Mouse (Mus musculus) embryonic facial prominence, embryonic 10.5 days (tissue): ENCODE results near the gene Sulf2. TPM values are rescaled to one million over a fixed set of nuclear protein-coding genes. Genes with fewer than 3 reads are reported as not detected.

Source experiments
- DNase-seq: peaks from one replicate; pipeline ENCODE4 v3.0.0-alpha.2; 2017; ENCODE audit warnings: low spot score
- H3K27ac ChIP-seq: fragments of 300-500 bp; sonication (generic); replicated peaks from 2 replicates; pipeline ENCODE4 v1.5.1; 2016; ENCODE audit warnings: mild to moderate bottlenecking
- H3K27me3 ChIP-seq: fragments of 300-500 bp; sonication (generic); replicated peaks from 2 replicates; pipeline ENCODE4 v1.6.1; 2016; ENCODE audit warnings: low read depth, mild to moderate bottlenecking; ENCODE audit not compliant: poor library complexity, severe bottlenecking
- H3K36me3 ChIP-seq: fragments of 300-500 bp; sonication (generic); replicated peaks from 2 replicates; pipeline ENCODE4 v1.6.1; 2016; ENCODE audit warnings: mild to moderate bottlenecking, moderate library complexity
- H3K4me1 ChIP-seq: fragments of 300-500 bp; sonication (generic); 2 replicates; pipeline ENCODE4 v1.6.1; 2016
- H3K4me3 ChIP-seq: fragments of 300-500 bp; sonication (generic); 2 replicates; pipeline ENCODE4 v1.5.1; 2016; ENCODE audit warnings: mild to moderate bottlenecking, moderate library complexity
- H3K9me3 ChIP-seq: fragments of 300-500 bp; sonication (generic); 2 replicates; pipeline ENCODE4 v1.6.1; 2016; ENCODE audit warnings: mild to moderate bottlenecking
- WGBS: fragments of 180-500 bp; shearing (Covaris S2); methylation state at CpG from one replicate; pipeline ENCODE4 v1.1.7; 2016; 5-methylcytosine and 5-hydroxymethylcytosine counted together
- polyA plus RNA-seq: library from polyadenylated mRNA; unstranded; fragments of >200 nt; fragmentation: Nextera tagmentation; extraction: Ambion mirVana; gene quantifications from 2 replicates; pipeline ENCODE4 v1.2.1, GENCODE M21; 2016

Gene Sulf2
- polyA plus RNA-seq, 1 experiment from 2014 or later: 131 TPM

DNA sequence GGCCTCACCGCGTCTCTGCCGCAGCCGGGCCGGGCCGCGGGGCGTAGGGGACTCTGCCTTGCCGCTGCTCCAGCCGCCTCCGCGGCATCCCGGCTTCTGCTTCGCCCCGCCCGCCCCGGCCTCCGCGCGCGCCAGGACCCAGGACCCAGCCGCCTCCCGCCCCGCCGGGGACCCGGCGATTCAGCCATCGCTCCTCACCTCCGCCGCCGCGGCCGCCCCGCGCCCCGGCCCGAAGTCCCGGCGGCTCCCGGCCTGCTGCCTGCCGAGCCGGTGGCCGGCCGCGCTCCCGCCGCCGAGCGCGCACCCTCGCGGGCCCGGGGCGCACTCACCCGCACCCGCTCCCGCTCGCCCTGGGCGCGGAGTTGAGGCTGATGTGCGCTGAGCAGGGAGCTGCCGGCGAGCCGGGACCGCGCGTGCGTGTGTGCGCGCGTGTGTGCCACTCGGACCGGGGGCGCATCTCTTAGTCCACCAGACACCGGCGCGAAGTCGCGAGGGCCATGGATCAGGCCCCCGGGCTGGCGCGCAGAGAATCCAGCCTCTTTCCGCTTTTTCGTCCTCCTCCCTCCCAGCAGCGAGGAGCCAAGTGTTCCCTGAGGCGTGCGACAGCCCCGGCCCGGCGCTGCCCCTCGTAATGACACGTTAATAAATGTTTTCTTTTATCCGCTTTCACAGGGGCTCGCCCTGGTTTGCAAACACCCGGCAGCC is 562 bp downstream of the Sulf2 start:
- Histone ChIP-seq H3K27ac (peak overlapping the region; percentile 99), H3K4me1 (peaks cover 85% of the 10 kb centered on the region), H3K9me3 (no peaks in the 10 kb centered on the region), H3K27me3 (peaks cover 9% of the 10 kb centered on the region; the same call in 1 of the 2 replicates), H3K4me3 (peak overlapping the region; percentile 92), H3K36me3 (peaks cover 16% of the 10 kb centered on the region)
- 1% methylated on average over 95 of the region's 95 CpGs for WGBS
- peak; percentile 81 for DNase-seq

DNA sequence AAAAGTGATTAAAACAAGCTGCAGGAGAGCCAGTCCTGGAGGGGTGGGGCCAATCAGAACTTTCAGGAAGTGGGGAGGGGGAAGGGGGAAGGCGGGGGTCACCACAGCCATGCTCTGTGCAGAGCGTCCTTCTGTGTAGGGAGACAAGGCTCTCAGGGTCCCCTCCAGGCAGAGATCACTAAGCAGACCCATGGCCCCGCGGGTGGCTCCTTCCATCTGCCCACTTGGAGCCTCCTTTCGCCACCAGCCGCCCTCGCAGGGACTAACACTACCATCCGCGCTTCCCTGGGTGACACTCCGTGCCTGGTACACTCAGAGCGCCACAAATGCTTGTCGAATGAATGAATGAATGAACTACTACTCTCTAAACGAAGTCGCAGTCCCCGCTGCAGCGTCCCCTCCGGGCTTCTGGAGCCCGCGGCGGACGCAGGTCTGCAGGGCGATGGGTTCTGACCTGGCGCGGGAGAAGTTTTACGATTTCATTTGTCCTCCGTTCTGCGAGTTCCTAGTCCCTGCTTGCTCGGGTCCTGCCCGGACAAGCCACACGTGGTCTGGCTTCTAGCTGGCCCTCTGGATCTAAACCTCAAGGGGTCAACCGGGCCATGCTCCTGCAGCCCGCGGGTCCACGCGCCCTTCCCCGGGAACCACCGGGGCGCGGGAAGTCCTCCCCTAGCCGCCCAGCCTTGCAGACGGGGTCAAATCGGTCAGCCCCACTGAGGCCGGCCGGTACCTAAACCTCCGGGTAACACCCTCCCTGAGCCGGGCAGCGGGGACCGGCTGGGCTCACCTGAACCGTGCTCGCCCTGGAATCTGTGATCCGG is 1.4 kb downstream of the Sulf2 start:
- peaks cover 93% of the 10 kb centered on the region for H3K4me1 ChIP-seq
- H3K9me3 ChIP-seq: no peaks in the 10 kb centered on the region
- WGBS: under 1% methylated on average over 51 of the region's 51 CpGs

GRCm38 (mm10) chr2:166153399-166153793 is 2.1 kb downstream of the Sulf2 start:
- Histone ChIP-seq H3K9me3 (no peaks in the 10 kb centered on the region), H3K27me3 (peaks cover 9% of the 10 kb centered on the region; the same call in 1 of the 2 replicates), H3K4me3 (peak overlapping the region; percentile 92), H3K36me3 (peaks cover 16% of the 10 kb centered on the region), H3K4me1 (peaks cover 94% of the 10 kb centered on the region), H3K27ac (peak overlapping the region; percentile 99)
- no peak for DNase-seq
- 20% methylated on average over 3 of the region's 3 CpGs for WGBS

More for the DNA sequence above, 1.4 kb downstream of the Sulf2 start:
- Histone ChIP-seq H3K36me3 (peaks cover 16% of the 10 kb centered on the region), H3K27me3 (peaks cover 9% of the 10 kb centered on the region; the same call in 1 of the 2 replicates), H3K27ac (peak overlapping the region; percentile 99), H3K4me3 (peak overlapping the region; percentile 92)
- DNase-seq: peak; percentile 82

- Histone ChIP-seq H3K36me3 (peaks cover 16% of the 10 kb centered on the region), H3K4me1 (peaks cover 94% of the 10 kb centered on the region), H3K27me3 (peaks cover 9% of the 10 kb centered on the region; the same call in 1 of the 2 replicates), H3K4me3 (peak overlapping the region; percentile 92), H3K9me3 (no peaks in the 10 kb centered on the region), H3K27ac (peak overlapping the region; percentile 99)
- DNase-seq: no peak
- WGBS: 42% methylated on average over 11 of the region's 11 CpGs
These were observed 2.6 kb downstream of the Sulf2 start for GRCm38 (mm10) chr2:166152734-166153398.

DNA sequence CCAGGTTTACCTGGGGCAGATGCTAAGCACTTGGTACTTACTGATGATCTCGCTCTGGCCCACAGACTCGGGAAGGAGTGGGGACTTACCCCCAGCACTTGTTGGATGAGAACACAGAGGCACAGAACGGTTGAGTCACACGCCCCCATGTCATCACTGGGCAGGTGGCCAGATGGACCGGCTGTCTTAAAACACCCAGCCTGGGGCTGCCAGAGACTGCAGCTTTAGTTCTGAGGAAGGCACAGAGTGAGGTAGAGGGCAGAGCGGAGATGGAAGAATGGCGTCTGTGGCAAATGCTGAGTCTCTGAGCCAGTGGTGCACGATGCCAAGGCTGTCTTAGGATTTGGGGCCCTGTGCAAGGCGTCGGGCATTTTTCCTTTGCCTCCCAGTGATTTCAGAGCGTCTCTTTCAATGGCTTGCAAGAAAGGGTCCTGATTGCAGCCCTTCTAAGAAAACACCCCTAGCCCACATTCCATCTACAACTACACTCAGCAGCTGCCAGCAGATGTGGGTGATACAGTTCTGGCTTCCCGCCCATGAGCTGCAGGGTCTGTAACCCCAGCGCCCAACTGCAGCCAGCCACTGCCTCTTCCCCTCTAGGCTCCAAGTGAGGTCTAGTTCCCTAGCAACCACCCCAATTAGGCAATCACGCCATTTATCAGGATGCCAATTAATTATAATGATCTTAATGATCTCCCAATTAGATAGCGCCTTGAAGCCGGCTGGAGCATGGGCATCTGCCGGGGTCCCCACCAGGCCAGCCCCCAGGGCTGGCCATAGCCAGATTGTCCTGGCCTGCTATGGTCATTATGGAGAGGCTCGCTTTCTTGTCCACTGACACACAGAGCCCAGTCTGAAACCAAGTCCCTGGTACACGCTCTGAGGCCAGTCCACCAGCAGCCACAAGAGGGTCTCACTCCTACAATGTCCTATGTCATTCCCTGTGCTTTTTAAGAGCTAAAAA is 3.7 kb downstream of the Sulf2 start:
- WGBS: 63% methylated on average over 19 of the region's 19 CpGs
- Histone ChIP-seq H3K4me3 (peak overlapping the region; percentile 92; the same call in 1 of the 2 replicates), H3K27me3 (peaks cover under 1% of the 10 kb centered on the region; the same call in 1 of the 2 replicates), H3K27ac (peak overlapping the region; percentile 62), H3K36me3 (peaks cover 21% of the 10 kb centered on the region), H3K9me3 (no peaks in the 10 kb centered on the region), H3K4me1 (peaks cover 94% of the 10 kb centered on the region)
- peak; percentile 45 for DNase-seq

- H3K4me1 ChIP-seq: peaks cover 95% of the 10 kb centered on the region
- WGBS: 88% methylated on average over 5 of the region's 5 CpGs
- H3K9me3 ChIP-seq: no peaks in the 10 kb centered on the region
- DNase-seq: no peak
- no peak overlapping the region for H3K4me3 ChIP-seq
- no peaks in the 10 kb centered on the region for H3K27me3 ChIP-seq
- 0 out of 2 replicates have a peak overlapping the region, but pooled peaks have one; percentile 81 for H3K27ac ChIP-seq
- H3K36me3 ChIP-seq: peaks cover 33% of the 10 kb centered on the region
These were observed 4.9 kb downstream of the Sulf2 start for GRCm38 (mm10) chr2:166150584-166150983.

- peak overlapping the region; percentile 81 for H3K27ac ChIP-seq
- no peaks in the 10 kb centered on the region for H3K9me3 ChIP-seq
- WGBS: 64% methylated on average over 8 of the region's 8 CpGs
- no peaks in the 10 kb centered on the region for H3K27me3 ChIP-seq
- DNase-seq: no peak
- H3K4me1 ChIP-seq: peaks cover 100% of the 10 kb centered on the region
- peaks cover 42% of the 10 kb centered on the region for H3K36me3 ChIP-seq
- H3K4me3 ChIP-seq: peak overlapping the region; percentile 23
These were observed 6.0 kb downstream of the Sulf2 start for GRCm38 (mm10) chr2:166149482-166149881.

GRCm38 (mm10) chr2:166148672-166149332 is 6.7 kb downstream of the Sulf2 start:
- WGBS: 30% methylated on average over 13 of the region's 13 CpGs
- Histone ChIP-seq H3K27me3 (no peaks in the 10 kb centered on the region), H3K27ac (peak overlapping the region; percentile 81), H3K4me1 (peaks cover 100% of the 10 kb centered on the region), H3K4me3 (peak overlapping the region; percentile 23), H3K9me3 (no peaks in the 10 kb centered on the region), H3K36me3 (peaks cover 49% of the 10 kb centered on the region)
- peak; percentile 81 for DNase-seq

GRCm38 (mm10) chr2:166147930-166148651 is 7.4 kb downstream of the Sulf2 start:
- Histone ChIP-seq H3K9me3 (no peaks in the 10 kb centered on the region), H3K4me1 (peaks cover 100% of the 10 kb centered on the region), H3K27me3 (no peaks in the 10 kb centered on the region), H3K4me3 (no peak overlapping the region), H3K36me3 (peaks cover 52% of the 10 kb centered on the region), H3K27ac (peak overlapping the region; percentile 81; the same call in 1 of the 2 replicates)
- no peak for DNase-seq
- 82% methylated on average over 10 of the region's 10 CpGs for WGBS

- 92% methylated on average over 7 of the region's 7 CpGs for WGBS
- DNase-seq: no peak
- Histone ChIP-seq H3K9me3 (no peaks in the 10 kb centered on the region), H3K4me3 (no peak overlapping the region), H3K4me1 (peaks cover 97% of the 10 kb centered on the region), H3K27ac (peak overlapping the region; percentile 55; the same call in 1 of the 2 replicates), H3K36me3 (peaks cover 56% of the 10 kb centered on the region), H3K27me3 (no peaks in the 10 kb centered on the region)
These were observed 9.0 kb downstream of the Sulf2 start for GRCm38 (mm10) chr2:166146446-166146845.
